Mouse (Mus musculus) forebrain, embryonic 16.5 days (tissue): ENCODE results near the gene Whamm. TPM values are rescaled to one million over a fixed set of nuclear protein-coding genes. Genes with fewer than 3 reads are reported as not detected.

ENCODE experiments used
- ATAC-seq: fragments of 200-750 bp; cut with Nextera tagmentation; 2 replicates; pipeline ENCODE4 v1.8.0; 2017; ENCODE audit warnings: mild to moderate bottlenecking, moderate library complexity
- H3K27ac ChIP-seq: fragments of 300-500 bp; sonication (generic); 2 replicates; pipeline ENCODE4 v1.5.1; 2014; ENCODE audit warnings: low read length, control low read depth
- H3K27me3 ChIP-seq: fragments of 300-500 bp; sonication (generic); replicated peaks from 2 replicates; pipeline ENCODE4 v1.6.1; 2014; ENCODE audit warnings: low read length; ENCODE audit not compliant: control insufficient read depth, insufficient read depth
- H3K36me3 ChIP-seq: fragments of 300-500 bp; sonication (generic); 2 replicates; pipeline ENCODE4 v1.6.1; 2014; ENCODE audit not compliant: control insufficient read depth, insufficient read depth
- H3K4me1 ChIP-seq: fragments of 300-500 bp; sonication (generic); replicated peaks from 2 replicates; pipeline ENCODE4 v1.6.1; 2014; ENCODE audit warnings: low read length; ENCODE audit not compliant: control insufficient read depth, insufficient read depth
- H3K4me2 ChIP-seq: fragments of 300-500 bp; sonication (generic); 2 replicates; pipeline ENCODE4 v1.6.1; 2014; ENCODE audit warnings: mild to moderate bottlenecking, low read length, control low read depth
- H3K4me3 ChIP-seq: fragments of 300-500 bp; sonication (generic); replicated peaks from 2 replicates; pipeline ENCODE4 v1.5.1; 2014; ENCODE audit warnings: mild to moderate bottlenecking, low read length, control low read depth
- H3K9ac ChIP-seq: fragments of 300-500 bp; sonication (generic); replicated peaks from 2 replicates; pipeline ENCODE4 v1.6.1; 2014; ENCODE audit warnings: low read depth, low read length, control low read depth
- H3K9me3 ChIP-seq: fragments of 300-500 bp; sonication (generic); 2 replicates; pipeline ENCODE4 v1.6.1; 2016; ENCODE audit warnings: low read length; ENCODE audit not compliant: control insufficient read depth
- WGBS: fragments of 180-500 bp; shearing (Covaris S2); extraction: QIAGEN DNeasy Blood & Tissue Kit; methylation state at CpG from one replicate; pipeline ENCODE4 v1.1.7; 2014; 5-methylcytosine and 5-hydroxymethylcytosine counted together
- polyA plus RNA-seq: library from polyadenylated mRNA; unstranded; fragments of >200 nt; fragmentation: Nextera tagmentation; extraction: Ambion mirVana; gene quantifications from 2 replicates; pipeline ENCODE4 v1.2.1, GENCODE M21; 2015

The Whamm gene
- 3.6 and 6.0 TPM in 2 replicates for polyA plus RNA-seq

DNA sequence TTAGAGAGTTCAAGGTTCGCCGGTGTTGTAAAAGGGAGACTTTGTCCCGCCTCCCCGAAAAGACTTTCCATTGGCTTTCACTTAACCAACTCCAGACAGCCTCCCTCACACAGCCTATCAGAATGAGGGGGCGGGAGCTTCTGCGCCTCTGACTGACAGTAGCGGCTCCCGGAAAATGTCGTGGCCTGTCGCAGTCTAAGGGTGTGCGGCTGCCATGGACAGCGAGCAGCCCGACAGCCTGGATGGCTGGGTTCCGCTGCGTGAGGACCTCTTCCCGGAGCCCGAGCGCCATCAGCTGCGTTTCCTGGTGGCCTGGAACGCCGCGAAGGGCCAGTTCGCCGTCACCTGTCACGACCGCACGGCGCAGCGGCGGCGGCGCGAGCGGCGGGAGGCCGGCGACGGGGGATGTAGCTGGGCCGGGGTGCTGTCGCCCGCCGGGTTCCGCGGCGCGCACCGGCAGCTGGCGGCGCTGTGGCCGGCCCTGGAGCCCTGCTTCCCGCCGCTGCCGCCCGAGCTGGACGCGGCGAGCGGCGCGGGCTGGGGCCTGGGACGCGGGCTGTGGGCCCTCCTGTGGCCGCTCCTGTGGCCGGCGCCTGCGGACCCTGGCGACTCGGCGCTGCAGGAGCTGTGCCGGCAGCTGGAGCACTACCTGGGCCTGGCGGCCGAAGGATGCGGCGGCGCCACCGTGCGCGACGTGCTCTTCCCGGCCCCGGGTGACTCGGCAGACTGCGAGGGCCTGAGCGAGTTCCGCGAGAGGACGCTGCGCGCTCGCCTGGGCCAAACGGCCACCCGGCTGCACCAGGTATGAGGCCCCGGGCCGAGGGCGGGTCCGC is at the start of gene Whamm:
Whamm (plus strand) TSS at position 159 of the 833 bp plus-strand sequence.
- under 1% methylated on average over 71 of the region's 96 CpGs for WGBS
- Histone ChIP-seq H3K4me3 (peak within 1 kb of the TSS; percentile 79), H3K9me3 (no peaks in the 10 kb centered on the region), H3K9ac (peak within 1 kb of the TSS; percentile 86), H3K27ac (peak within 1 kb of the TSS; percentile 94), H3K4me2 (peak within 1 kb of the TSS; percentile 67), H3K36me3 (no peaks in the 10 kb centered on the region), H3K27me3 (no peaks in the 10 kb centered on the region), H3K4me1 (peaks cover 17% of the 10 kb centered on the region)
- peak; percentile 100 for ATAC-seq

DNA sequence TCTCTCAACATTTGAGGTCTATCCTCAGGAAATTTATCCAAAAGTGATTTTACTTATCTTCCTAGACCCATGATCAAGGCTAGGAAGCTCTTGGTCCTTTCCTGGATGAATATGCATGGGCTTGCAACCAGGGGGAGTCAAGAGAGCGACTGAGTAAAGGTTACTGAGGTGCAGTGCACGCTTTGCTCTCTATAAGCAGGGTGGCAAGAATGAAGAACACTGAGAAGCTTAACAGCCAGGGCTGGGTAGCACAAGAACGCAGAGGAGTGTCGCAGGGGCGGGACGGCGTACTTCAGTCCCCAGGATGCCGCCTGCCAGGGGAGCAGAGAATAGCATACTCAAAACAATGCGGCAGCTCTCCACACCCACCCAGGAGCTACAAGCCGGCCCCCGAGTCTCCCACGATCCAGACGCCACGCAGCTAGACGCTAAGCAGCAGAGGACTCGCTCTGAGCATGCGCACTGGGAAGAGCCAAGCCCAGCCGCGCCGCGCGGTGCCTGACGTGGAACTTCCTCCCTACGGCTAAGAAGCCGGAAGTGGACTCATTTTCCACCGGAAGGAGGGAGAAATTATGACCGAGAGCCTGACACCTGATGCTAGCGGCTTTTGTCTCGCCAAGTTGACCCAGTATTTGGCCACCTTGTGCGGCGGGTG is 47.9 kb upstream of the Whamm start:
- ATAC-seq = peak; percentile 99
- H3K9ac ChIP-seq = peak overlapping the region; percentile 74
- H3K27ac ChIP-seq = peak overlapping the region; percentile 92
- no peaks in the 10 kb centered on the region for H3K9me3 ChIP-seq
- H3K4me2 ChIP-seq = peak overlapping the region; percentile 97
- H3K4me1 ChIP-seq = peaks cover 17% of the 10 kb centered on the region
- peak overlapping the region; percentile 77 for H3K4me3 ChIP-seq
- H3K36me3 ChIP-seq = peaks cover 2% of the 10 kb centered on the region; the same call in 1 of the 2 replicates
- under 1% methylated on average over 31 of the region's 31 CpGs for WGBS
- 0 out of 2 replicates have a peak, but pooled peaks cover 6% of the 10 kb centered on the region for H3K27me3 ChIP-seq

DNA sequence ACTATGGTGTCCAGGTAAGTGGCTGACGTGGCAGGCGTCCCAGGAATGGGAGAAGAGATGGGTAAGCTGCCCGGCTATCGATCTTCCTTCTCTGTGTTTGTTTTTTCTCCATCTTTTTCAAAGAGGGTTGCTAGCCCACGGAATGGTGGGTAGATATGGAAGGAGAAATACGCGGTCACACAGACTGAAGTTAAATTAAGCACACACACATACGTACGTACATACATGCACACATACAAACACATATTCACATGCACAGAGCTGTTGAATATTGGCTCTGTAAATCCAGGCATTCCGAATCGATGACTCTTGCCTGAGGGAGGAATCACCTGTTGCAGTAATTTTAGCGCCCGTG is 47.4 kb upstream of the Whamm start:
- peak overlapping the region; percentile 77 for H3K4me3 ChIP-seq
- peak; percentile 36 for ATAC-seq
- 0 out of 2 replicates have a peak, but pooled peaks cover 6% of the 10 kb centered on the region for H3K27me3 ChIP-seq
- H3K9ac ChIP-seq = peak overlapping the region; percentile 74
- H3K9me3 ChIP-seq = no peaks in the 10 kb centered on the region
- peaks cover 2% of the 10 kb centered on the region; the same call in 1 of the 2 replicates for H3K36me3 ChIP-seq
- peak overlapping the region; percentile 97 for H3K4me2 ChIP-seq
- WGBS = 9% methylated on average over 13 of the region's 13 CpGs
- peak overlapping the region; percentile 92 for H3K27ac ChIP-seq
- peaks cover 17% of the 10 kb centered on the region for H3K4me1 ChIP-seq

DNA sequence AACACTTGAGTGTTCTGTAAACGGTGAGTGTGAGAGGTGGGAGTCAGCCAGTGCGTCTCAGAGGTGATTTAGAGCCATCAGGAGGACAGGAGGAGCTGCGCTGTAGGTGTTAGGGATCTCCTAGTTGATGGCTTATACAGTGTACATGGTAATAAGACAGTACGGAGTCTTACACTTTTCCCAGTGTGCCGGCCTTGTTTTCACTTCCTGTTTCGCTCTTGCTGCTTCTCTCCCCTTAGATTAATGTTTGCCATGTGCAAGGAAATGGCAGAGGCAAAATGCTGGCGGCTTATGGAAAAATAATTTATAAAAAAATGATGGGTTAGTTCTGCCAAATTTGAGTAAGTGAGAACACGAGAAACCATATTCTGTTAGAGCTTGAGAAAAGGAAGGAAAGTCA is 42.1 kb upstream of the Whamm start:
- H3K36me3 ChIP-seq = peaks cover 23% of the 10 kb centered on the region
- 90% methylated on average over 8 of the region's 8 CpGs for WGBS
- ATAC-seq = no peak

DNA sequence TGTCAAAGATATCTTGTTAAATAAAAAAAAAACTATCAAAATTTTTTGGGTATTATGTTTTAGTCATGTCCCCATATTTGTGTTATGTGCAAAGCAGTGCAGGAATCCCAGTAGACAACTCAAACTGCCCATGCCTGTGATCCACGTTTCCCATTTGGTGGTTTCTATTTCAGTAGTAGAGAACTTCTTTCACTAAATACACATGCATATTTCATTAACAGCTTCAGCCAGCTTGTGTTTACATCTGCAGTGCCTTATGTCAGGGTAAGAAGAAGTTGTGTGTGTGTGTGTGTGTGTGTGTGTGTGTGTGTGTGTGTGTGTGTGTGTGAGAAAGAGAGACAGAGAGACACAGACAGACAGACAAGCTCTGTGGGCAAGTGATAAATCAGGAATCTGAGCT is 39.6 kb upstream of the Whamm start:
- ATAC-seq = no peak
- WGBS = 79% methylated on average over 1 of the region's 1 CpGs
- H3K4me3 ChIP-seq = no peak overlapping the region
- no peaks in the 10 kb centered on the region for H3K9me3 ChIP-seq
- H3K4me2 ChIP-seq = no peak overlapping the region
- peaks cover 35% of the 10 kb centered on the region for H3K36me3 ChIP-seq
- no peaks in the 10 kb centered on the region for H3K27me3 ChIP-seq
- H3K9ac ChIP-seq = no peak overlapping the region
- H3K27ac ChIP-seq = no peak overlapping the region
- H3K4me1 ChIP-seq = no peaks in the 10 kb centered on the region

More for the DNA sequence above, 42.1 kb upstream of the Whamm start:
- H3K9ac ChIP-seq = no peak overlapping the region
- no peak overlapping the region for H3K27ac ChIP-seq
- no peaks in the 10 kb centered on the region for H3K27me3 ChIP-seq
- no peak overlapping the region for H3K4me2 ChIP-seq
- H3K4me3 ChIP-seq = no peak overlapping the region
- H3K4me1 ChIP-seq = peaks cover 11% of the 10 kb centered on the region
- H3K9me3 ChIP-seq = no peaks in the 10 kb centered on the region

DNA sequence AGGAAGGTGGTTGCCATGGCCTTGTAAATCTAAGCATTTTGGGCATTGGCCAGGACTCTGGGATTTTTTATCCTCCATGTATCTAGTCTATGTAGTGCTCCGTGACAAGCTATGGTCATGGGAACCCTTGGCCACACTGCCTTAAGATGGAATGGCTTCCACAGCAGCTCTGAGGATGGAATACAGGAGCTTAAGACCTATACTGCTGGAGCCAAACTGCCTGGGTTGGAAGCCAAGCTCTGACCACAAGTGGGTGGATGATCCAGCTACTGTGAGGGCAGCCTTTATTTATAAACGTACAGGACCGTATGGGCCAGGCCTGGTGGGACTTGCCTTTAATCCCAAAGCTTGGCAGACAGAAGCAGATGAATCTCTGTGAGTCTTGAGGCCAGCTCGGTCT is 34.6 kb upstream of the Whamm start:
- ATAC-seq = no peak
- Histone ChIP-seq H3K9me3 (no peaks in the 10 kb centered on the region), H3K27ac (no peak overlapping the region), H3K36me3 (peaks cover 29% of the 10 kb centered on the region), H3K4me3 (no peak overlapping the region), H3K4me2 (no peak overlapping the region), H3K9ac (no peak overlapping the region), H3K4me1 (peaks cover 4% of the 10 kb centered on the region; the same call in 1 of the 2 replicates), H3K27me3 (no peaks in the 10 kb centered on the region)
- WGBS = 97% methylated on average over 4 of the region's 4 CpGs

DNA sequence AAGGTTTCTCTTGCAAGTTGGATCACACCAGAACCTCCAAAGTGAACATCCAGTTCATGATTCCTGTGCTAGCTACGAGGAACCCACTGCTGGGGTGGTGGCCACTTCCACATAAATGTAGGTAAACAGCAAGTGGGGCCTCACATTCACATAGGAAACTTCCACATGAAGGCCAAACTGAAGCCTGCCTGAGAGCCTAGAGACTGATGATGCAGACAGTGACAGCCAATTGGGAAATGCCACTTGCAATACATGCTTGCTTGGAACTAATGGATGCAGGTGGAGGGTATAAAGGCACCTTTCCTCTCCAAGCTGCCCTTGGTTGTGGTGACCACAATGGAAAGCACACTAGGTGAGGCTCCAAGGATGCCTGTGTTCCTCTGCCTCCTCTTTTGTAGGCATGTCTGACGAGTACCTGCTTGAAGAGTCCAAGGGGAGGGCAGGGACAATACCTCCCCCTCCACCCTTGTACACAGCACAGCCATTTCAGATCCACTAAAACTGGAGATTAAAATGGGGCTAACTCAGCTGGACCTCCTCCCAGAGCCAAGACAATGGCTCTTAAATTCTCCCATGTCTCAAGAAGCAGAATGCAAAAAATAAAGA is 32.9 kb upstream of the Whamm start:
- Histone ChIP-seq H3K9me3 (no peaks in the 10 kb centered on the region), H3K4me1 (peaks cover 7% of the 10 kb centered on the region), H3K36me3 (peaks cover 17% of the 10 kb centered on the region), H3K27ac (no peak overlapping the region), H3K27me3 (no peaks in the 10 kb centered on the region), H3K9ac (no peak overlapping the region), H3K4me3 (no peak overlapping the region), H3K4me2 (no peak overlapping the region)
- ATAC-seq = no peak
- 85% methylated on average over 2 of the region's 2 CpGs for WGBS

DNA sequence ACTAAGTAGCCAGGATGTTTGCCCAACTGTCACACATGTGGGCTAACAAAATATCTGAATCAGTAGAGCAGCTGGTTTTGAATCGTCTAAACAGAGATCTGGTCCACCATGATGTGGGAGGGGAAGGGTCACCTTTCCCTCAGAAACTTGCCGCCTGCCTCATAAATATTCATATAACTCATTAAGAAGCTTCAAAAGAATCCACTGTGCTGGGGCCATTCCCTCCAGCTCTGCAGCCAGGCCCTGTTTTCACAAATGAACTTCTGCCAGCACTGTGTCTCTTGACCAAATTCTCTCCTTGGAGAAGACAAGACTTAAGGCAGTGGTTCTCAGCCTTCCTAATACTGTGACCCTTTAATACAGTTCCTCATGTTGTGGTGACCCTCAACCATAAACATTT is 31.5 kb upstream of the Whamm start:
- H3K9ac ChIP-seq = no peak overlapping the region
- no peak overlapping the region for H3K27ac ChIP-seq
- H3K36me3 ChIP-seq = peaks cover 7% of the 10 kb centered on the region; the same call in 1 of the 2 replicates
- no peak overlapping the region for H3K4me2 ChIP-seq
- no peaks in the 10 kb centered on the region for H3K9me3 ChIP-seq
- H3K27me3 ChIP-seq = no peaks in the 10 kb centered on the region
- no peak overlapping the region for H3K4me3 ChIP-seq
- H3K4me1 ChIP-seq = peaks cover 7% of the 10 kb centered on the region
- WGBS = 4% methylated on average over 2 of the region's 2 CpGs
- ATAC-seq = no peak; the same call in 1 of the 2 replicates

DNA sequence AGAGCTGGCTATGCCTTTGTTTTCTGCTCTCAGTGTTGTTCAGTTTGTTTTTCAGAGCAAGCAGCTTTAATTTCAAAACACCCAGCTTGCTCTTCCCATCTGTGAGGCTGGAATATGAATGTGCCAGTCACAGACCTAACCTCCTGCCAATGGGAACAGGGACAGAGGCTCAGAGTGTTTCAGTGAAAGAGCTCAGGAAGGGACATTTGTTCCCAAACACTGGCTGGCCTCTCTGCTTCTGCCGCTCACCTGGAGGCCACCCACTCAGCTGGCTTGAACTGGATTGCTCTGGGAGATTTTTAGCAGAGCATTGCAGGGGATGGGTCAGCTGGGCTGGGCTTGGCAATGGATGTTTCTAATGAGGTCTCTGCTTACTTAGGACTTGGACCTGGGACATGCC is 30.1 kb upstream of the Whamm start:
- H3K9ac ChIP-seq = no peak overlapping the region
- H3K27ac ChIP-seq = no peak overlapping the region
- H3K9me3 ChIP-seq = no peaks in the 10 kb centered on the region
- 41% methylated on average over 1 of the region's 1 CpGs for whole genome bisulfite sequencing
- H3K4me3 ChIP-seq = no peak overlapping the region
- ATAC-seq = peak; percentile 48; the same call in 1 of the 2 replicates
- H3K4me2 ChIP-seq = no peak overlapping the region
- no peaks in the 10 kb centered on the region for H3K36me3 ChIP-seq
- H3K27me3 ChIP-seq = no peaks in the 10 kb centered on the region
- peaks cover 7% of the 10 kb centered on the region for H3K4me1 ChIP-seq
